Mouse (Mus musculus): ENCODE data around the gene Arih1.
"Not testable (repeated sequence)": the region's sequence is repeated elsewhere in the genome, so short reads cannot be mapped to it uniquely, and the experiment has no call there.

Arih1 gene

GRCm38 (mm10) chr9:59407271-59407670, 79.1 kb downstream of the Arih1 start:
- Histone ChIP-seq H3K27me3 (ENCODE audit: control insufficient read depth, insufficient read depth, low read length, poor library complexity, severe bottlenecking) (no peaks in the 10 kb centered on the region), H3K36me3 (ENCODE audit: control insufficient read depth, insufficient read depth, low read length, poor library complexity, severe bottlenecking) (peaks cover 14% of the 10 kb centered on the region; the same call in 1 of the 2 replicates)
- DNase-seq (ENCODE audit: low read depth, low spot score) = peak; percentile 69

GRCm38 (mm10) chr9:59389086-59389485, 97.3 kb downstream of the Arih1 start:
- H3K36me3 ChIP-seq (ENCODE audit: control insufficient read depth, insufficient read depth, low read length, poor library complexity, severe bottlenecking) = 0 out of 2 replicates have a peak, but pooled peaks cover 3% of the 10 kb centered on the region
- DNase-seq (ENCODE audit: low read depth, low spot score) = no peak
- no peaks in the 10 kb centered on the region; the same call in 1 of the 2 replicates for H3K27me3 ChIP-seq (ENCODE audit: control insufficient read depth, insufficient read depth, low read length, poor library complexity, severe bottlenecking)

GRCm38 (mm10) chr9:59388311-59388710, 98.1 kb downstream of the Arih1 start:
- DNase-seq (ENCODE audit: low read depth, low spot score) = no peak
- Histone ChIP-seq H3K36me3 (ENCODE audit: control insufficient read depth, insufficient read depth, low read length, poor library complexity, severe bottlenecking) (no peaks in the 10 kb centered on the region), H3K27me3 (ENCODE audit: control insufficient read depth, insufficient read depth, low read length, poor library complexity, severe bottlenecking) (no peaks in the 10 kb centered on the region; the same call in 1 of the 2 replicates)

- H3K36me3 ChIP-seq (ENCODE audit: control insufficient read depth, insufficient read depth, low read length, poor library complexity, severe bottlenecking) = no peaks in the 10 kb centered on the region
- DNase-seq (ENCODE audit: low read depth, low spot score) = no peak
- no peaks in the 10 kb centered on the region; the same call in 1 of the 2 replicates for H3K27me3 ChIP-seq (ENCODE audit: control insufficient read depth, insufficient read depth, low read length, poor library complexity, severe bottlenecking)
Measured at GRCm38 (mm10) chr9:59387461-59387860, 99.0 kb downstream of the Arih1 start.

GRCm38 (mm10) chr9:59375626-59376025, 110.8 kb downstream of the Arih1 start:
- DNase-seq (ENCODE audit: low read depth, low spot score) = no peak
- Histone ChIP-seq H3K27me3 (ENCODE audit: control insufficient read depth, insufficient read depth, low read length, poor library complexity, severe bottlenecking) (no peaks in the 10 kb centered on the region), H3K36me3 (ENCODE audit: control insufficient read depth, insufficient read depth, low read length, poor library complexity, severe bottlenecking) (no peaks in the 10 kb centered on the region)

GRCm38 (mm10) chr9:59369646-59370045, 116.8 kb downstream of the Arih1 start:
- DNase-seq (ENCODE audit: low read depth, low spot score) = no peak
- Histone ChIP-seq H3K27me3 (ENCODE audit: control insufficient read depth, insufficient read depth, low read length, poor library complexity, severe bottlenecking) (no peaks in the 10 kb centered on the region), H3K36me3 (ENCODE audit: control insufficient read depth, insufficient read depth, low read length, poor library complexity, severe bottlenecking) (no peaks in the 10 kb centered on the region)

- DNase-seq (ENCODE audit: low read depth, low spot score) = no peak
- no peaks in the 10 kb centered on the region for H3K36me3 ChIP-seq (ENCODE audit: control insufficient read depth, insufficient read depth, low read length, poor library complexity, severe bottlenecking)
- H3K27me3 ChIP-seq (ENCODE audit: control insufficient read depth, insufficient read depth, low read length, poor library complexity, severe bottlenecking) = no peaks in the 10 kb centered on the region
Measured at GRCm38 (mm10) chr9:59369220-59369619, 117.2 kb downstream of the Arih1 start.

- not testable (repeated sequence) for H3K36me3 ChIP-seq (ENCODE audit: control insufficient read depth, insufficient read depth, low read length, poor library complexity, severe bottlenecking); DNase-seq (ENCODE audit: low read depth, low spot score); H3K27me3 ChIP-seq (ENCODE audit: control insufficient read depth, insufficient read depth, low read length, poor library complexity, severe bottlenecking)
Measured at GRCm38 (mm10) chr9:59360487-59360886, 125.9 kb downstream of the Arih1 start.

- DNase-seq (ENCODE audit: low read depth, low spot score); H3K27me3 ChIP-seq (ENCODE audit: control insufficient read depth, insufficient read depth, low read length, poor library complexity, severe bottlenecking); H3K36me3 ChIP-seq (ENCODE audit: control insufficient read depth, insufficient read depth, low read length, poor library complexity, severe bottlenecking): not testable (repeated sequence)
Measured at GRCm38 (mm10) chr9:59358041-59358440, 128.4 kb downstream of the Arih1 start.

GRCm38 (mm10) chr9:59353253-59353639, 133.2 kb downstream of the Arih1 start, which contains the start of gene Bbs4:
Bbs4 (minus strand) TSS chr9:59353508.
- no peaks in the 10 kb centered on the region for H3K36me3 ChIP-seq (ENCODE audit: control insufficient read depth, insufficient read depth, low read length, poor library complexity, severe bottlenecking)
- no peaks in the 10 kb centered on the region for H3K27me3 ChIP-seq (ENCODE audit: control insufficient read depth, insufficient read depth, low read length, poor library complexity, severe bottlenecking)
- peak; percentile 80 for DNase-seq (ENCODE audit: low read depth, low spot score)

- H3K36me3 ChIP-seq (ENCODE audit: control insufficient read depth, insufficient read depth, low read length, poor library complexity, severe bottlenecking) = no peaks in the 10 kb centered on the region
- no peaks in the 10 kb centered on the region for H3K27me3 ChIP-seq (ENCODE audit: control insufficient read depth, insufficient read depth, low read length, poor library complexity, severe bottlenecking)
- DNase-seq (ENCODE audit: low read depth, low spot score) = no peak
Measured at GRCm38 (mm10) chr9:59352586-59353252, 133.7 kb downstream of the Arih1 start.

- H3K27me3 ChIP-seq (ENCODE audit: control insufficient read depth, insufficient read depth, low read length, poor library complexity, severe bottlenecking) = no peaks in the 10 kb centered on the region
- H3K36me3 ChIP-seq (ENCODE audit: control insufficient read depth, insufficient read depth, low read length, poor library complexity, severe bottlenecking) = no peaks in the 10 kb centered on the region
- DNase-seq (ENCODE audit: low read depth, low spot score) = no peak
Measured at GRCm38 (mm10) chr9:59346176-59346575, 140.2 kb downstream of the Arih1 start.

- peak; percentile 69 for DNase-seq (ENCODE audit: low read depth, low spot score)
Measured at GRCm38 (mm10) chr9:59340002-59340401, 146.4 kb downstream of the Arih1 start.

GRCm38 (mm10) chr9:59339107-59339506, 147.3 kb downstream of the Arih1 start:
- H3K36me3 ChIP-seq (ENCODE audit: control insufficient read depth, insufficient read depth, low read length, poor library complexity, severe bottlenecking) = no peaks in the 10 kb centered on the region
- no peak for DNase-seq (ENCODE audit: low read depth, low spot score)
- no peaks in the 10 kb centered on the region for H3K27me3 ChIP-seq (ENCODE audit: control insufficient read depth, insufficient read depth, low read length, poor library complexity, severe bottlenecking)

More at GRCm38 (mm10) chr9:59340002-59340401, 146.4 kb downstream of the Arih1 start:
- no peaks in the 10 kb centered on the region for H3K27me3 ChIP-seq (ENCODE audit: control insufficient read depth, insufficient read depth, low read length, poor library complexity, severe bottlenecking)
- no peaks in the 10 kb centered on the region for H3K36me3 ChIP-seq (ENCODE audit: control insufficient read depth, insufficient read depth, low read length, poor library complexity, severe bottlenecking)

- DNase-seq (ENCODE audit: low read depth, low spot score) = no peak
- Histone ChIP-seq H3K27me3 (ENCODE audit: control insufficient read depth, insufficient read depth, low read length, poor library complexity, severe bottlenecking) (no peaks in the 10 kb centered on the region), H3K36me3 (ENCODE audit: control insufficient read depth, insufficient read depth, low read length, poor library complexity, severe bottlenecking) (no peaks in the 10 kb centered on the region)
Measured at GRCm38 (mm10) chr9:59338411-59338810, 148.0 kb downstream of the Arih1 start.

Data from splenic B cell, adult 2 months (primary cell).